In genomic region chr11:118009865-118010571, GRCm38 (mm10) we compare ENCODE assay signal across 11 mouse cellular contexts. TPM values are rescaled to one million over a fixed set of nuclear protein-coding genes. Genes with fewer than 3 reads are reported as not detected.
DNase-seq lines count a peak whose midpoint lies in the region; ATAC-seq lines count a peak whose summit lies in the region.
"Had no signal": no experiment of that assay in that cellular context is flagged by ENCODE, and none has a peak within 500 bp of the region (broad histone marks: within the 10 kb centered on the region; RNA-seq: fewer than 3 reads in every experiment).

No protein-coding gene starts in this region.

- DNase-seq in forebrain, embryonic 11.5 days (ENCODE audit: low spot score), result no peak
- DNase-seq in midbrain, embryonic 11.5 days (ENCODE audit: low spot score, missing footprints), result peak; percentile 83
- DNase-seq in urinary bladder, postnatal 4 days (ENCODE audit: low spot score in 2 of 2), result no peak
- no peak for DNase-seq in right cerebral cortex, postnatal 14 days
- no peak for DNase-seq in embryo, embryonic 10 days (ENCODE audit: low spot score)
- DNase-seq: right cerebral cortex, adult 18-20 months; thymus, postnatal 36 days had no signal

- no peak overlapping the region for H3K4me2 ChIP-seq in forebrain, embryonic 12.5 days
- H3K4me2 ChIP-seq in forebrain, embryonic 11.5 days (ENCODE audit: low read depth, low read length, severe bottlenecking), result no peak overlapping the region
- no peak overlapping the region for H3K4me2 ChIP-seq in midbrain, embryonic 11.5 days
- no peak overlapping the region for H3K4me2 ChIP-seq in midbrain, embryonic 16.5 days (ENCODE audit: low read length)
- no peak overlapping the region for H3K4me2 ChIP-seq in limb, embryonic 12.5 days

- no peaks in the 10 kb centered on the region for H3K27me3 ChIP-seq in forebrain, embryonic 12.5 days
- H3K27me3 ChIP-seq in forebrain, embryonic 11.5 days (ENCODE audit: control insufficient read depth, insufficient read depth, low read length), result no peaks in the 10 kb centered on the region
- H3K27me3 ChIP-seq in midbrain, embryonic 11.5 days (ENCODE audit: control insufficient read depth, insufficient read depth, low read length), result no peaks in the 10 kb centered on the region
- no peaks in the 10 kb centered on the region for H3K27me3 ChIP-seq in midbrain, embryonic 16.5 days (ENCODE audit: control insufficient read depth, insufficient read depth, low read depth, low read length)
- H3K27me3 ChIP-seq in limb, embryonic 12.5 days, result no peaks in the 10 kb centered on the region
- H3K27me3 ChIP-seq: megakaryocyte, embryonic 14.5 days had no signal

- no peak overlapping the region for H3K4me3 ChIP-seq in forebrain, embryonic 12.5 days (replicated peaks)
- no peak overlapping the region for H3K4me3 ChIP-seq in forebrain, embryonic 11.5 days (ENCODE audit: low read depth, low read length)
- H3K4me3 ChIP-seq in midbrain, embryonic 11.5 days (ENCODE audit: low read depth, low read length), result no peak overlapping the region
- H3K4me3 ChIP-seq in midbrain, embryonic 16.5 days (ENCODE audit: low read depth, low read length), result no peak overlapping the region
- H3K4me3 ChIP-seq in limb, embryonic 12.5 days (replicated peaks), result no peak overlapping the region

- no peaks in the 10 kb centered on the region for H3K9me3 ChIP-seq in forebrain, embryonic 12.5 days
- no peaks in the 10 kb centered on the region for H3K9me3 ChIP-seq in forebrain, embryonic 11.5 days (ENCODE audit: control insufficient read depth, low read length)
- no peaks in the 10 kb centered on the region for H3K9me3 ChIP-seq in midbrain, embryonic 11.5 days (ENCODE audit: control insufficient read depth, low read length)
- H3K9me3 ChIP-seq in midbrain, embryonic 16.5 days (replicated peaks; ENCODE audit: control insufficient read depth, low read length, poor library complexity, severe bottlenecking), result no peaks in the 10 kb centered on the region
- H3K9me3 ChIP-seq in limb, embryonic 12.5 days, result no peaks in the 10 kb centered on the region
- H3K9me3 ChIP-seq: megakaryocyte, embryonic 14.5 days had no signal

- no peak for ATAC-seq in forebrain, embryonic 12.5 days (ENCODE audit: low FRiP score)
- ATAC-seq in forebrain, embryonic 11.5 days (replicated peaks; ENCODE audit: low FRiP score), result no peak
- 0 out of 2 replicates have a peak, but pooled peaks have one; percentile 4 for ATAC-seq in midbrain, embryonic 11.5 days (ENCODE audit: low FRiP score)
- ATAC-seq in midbrain, embryonic 16.5 days, result no peak
- ATAC-seq in limb, embryonic 12.5 days (ENCODE audit: insufficient number of reproducible peaks, insufficient read depth, low FRiP score, low TSS enrichment, low read depth), result no peak

- H3K4me1 ChIP-seq in forebrain, embryonic 12.5 days, result peaks cover 28% of the 10 kb centered on the region
- peaks cover 4% of the 10 kb centered on the region; the same call in 1 of the 2 replicates for H3K4me1 ChIP-seq in forebrain, embryonic 11.5 days (replicated peaks; ENCODE audit: control insufficient read depth, insufficient read depth, low read length)
- peaks cover 12% of the 10 kb centered on the region for H3K4me1 ChIP-seq in midbrain, embryonic 11.5 days (ENCODE audit: control insufficient read depth, insufficient read depth, low read length)
- peaks cover 8% of the 10 kb centered on the region; the same call in 1 of the 2 replicates for H3K4me1 ChIP-seq in midbrain, embryonic 16.5 days (ENCODE audit: control insufficient read depth, insufficient read depth, low read length)
- peaks cover 33% of the 10 kb centered on the region for H3K4me1 ChIP-seq in limb, embryonic 12.5 days (replicated peaks)

- H3K27ac ChIP-seq in forebrain, embryonic 12.5 days, result peak overlapping the region; percentile 27; the same call in 1 of the 2 replicates
- no peak overlapping the region for H3K27ac ChIP-seq in forebrain, embryonic 11.5 days (ENCODE audit: low read depth, low read length)
- H3K27ac ChIP-seq in midbrain, embryonic 11.5 days (ENCODE audit: low read depth, low read length), result no peak overlapping the region
- no peak overlapping the region for H3K27ac ChIP-seq in midbrain, embryonic 16.5 days (ENCODE audit: low read length)
- 0 out of 2 replicates have a peak overlapping the region, but pooled peaks have one; percentile 59 for H3K27ac ChIP-seq in limb, embryonic 12.5 days

- peak overlapping the region; percentile 25; the same call in 1 of the 2 replicates for H3K9ac ChIP-seq in forebrain, embryonic 12.5 days
- no peak overlapping the region for H3K9ac ChIP-seq in forebrain, embryonic 11.5 days (ENCODE audit: low read length)
- no peak overlapping the region for H3K9ac ChIP-seq in midbrain, embryonic 11.5 days (ENCODE audit: low read length)
- H3K9ac ChIP-seq in midbrain, embryonic 16.5 days (ENCODE audit: low read depth, low read length), result no peak overlapping the region
- no peak overlapping the region for H3K9ac ChIP-seq in limb, embryonic 12.5 days (replicated peaks)

- 66% methylated on average over 4 of the region's 4 CpGs for WGBS in forebrain, embryonic 12.5 days
- WGBS in forebrain, embryonic 11.5 days, result 57% methylated on average over 4 of the region's 4 CpGs
- 60% methylated on average over 4 of the region's 4 CpGs for WGBS in midbrain, embryonic 11.5 days
- 44% methylated on average over 4 of the region's 4 CpGs for WGBS in midbrain, embryonic 16.5 days
- 47% methylated on average over 4 of the region's 4 CpGs for WGBS in limb, embryonic 12.5 days

- peaks cover 23% of the 10 kb centered on the region for H3K36me3 ChIP-seq in forebrain, embryonic 12.5 days (replicated peaks)
- peaks cover 3% of the 10 kb centered on the region; the same call in 1 of the 2 replicates for H3K36me3 ChIP-seq in forebrain, embryonic 11.5 days (ENCODE audit: control insufficient read depth, insufficient read depth, low read length)
- H3K36me3 ChIP-seq in midbrain, embryonic 11.5 days (ENCODE audit: control insufficient read depth, insufficient read depth, low read length), result peaks cover 4% of the 10 kb centered on the region
- H3K36me3 ChIP-seq in midbrain, embryonic 16.5 days (ENCODE audit: control insufficient read depth, insufficient read depth, low read length), result peaks cover 17% of the 10 kb centered on the region
- H3K36me3 ChIP-seq in limb, embryonic 12.5 days, result peaks cover 57% of the 10 kb centered on the region

RNA-seq across cellular contexts. Expression of gene Pgs1, which starts 23.9 kb away (rescaled TPM):
- polyA plus RNA-seq in forebrain, embryonic 12.5 days (2016; fragmentation: Nextera tagmentation; extraction: Ambion mirVana), result 45.3 and 45.9 TPM in 2 replicates
- 43.4 and 45.7 TPM in 2 replicates for polyA plus RNA-seq in forebrain, embryonic 11.5 days (2014; fragmentation: Nextera tagmentation; extraction: Ambion mirVana)
- 40.2 and 42.7 TPM in 2 replicates for polyA plus RNA-seq in midbrain, embryonic 11.5 days (2014; fragmentation: Nextera tagmentation; extraction: Ambion mirVana)
- polyA plus RNA-seq in midbrain, embryonic 16.5 days (2015; fragmentation: Nextera tagmentation; extraction: Ambion mirVana), result 61.2 and 62.1 TPM in 2 replicates
- polyA plus RNA-seq in limb, embryonic 12.5 days (2016; fragmentation: Nextera tagmentation; extraction: Ambion mirVana), result 40.7 and 43.1 TPM in 2 replicates

RNA-seq across cellular contexts. Expression of gene Socs3, which starts 40.2 kb away (rescaled TPM):
- 13.5 and 14.7 TPM in 2 replicates for polyA plus RNA-seq in forebrain, embryonic 12.5 days (2016; fragmentation: Nextera tagmentation; extraction: Ambion mirVana)
- polyA plus RNA-seq in forebrain, embryonic 11.5 days (2014; fragmentation: Nextera tagmentation; extraction: Ambion mirVana), result 5.4 and 5.9 TPM in 2 replicates
- polyA plus RNA-seq in midbrain, embryonic 11.5 days (2014; fragmentation: Nextera tagmentation; extraction: Ambion mirVana), result 5.5 and 5.9 TPM in 2 replicates
- polyA plus RNA-seq in midbrain, embryonic 16.5 days (2015; fragmentation: Nextera tagmentation; extraction: Ambion mirVana), result 5.9 and 7.2 TPM in 2 replicates
- polyA plus RNA-seq in limb, embryonic 12.5 days (2016; fragmentation: Nextera tagmentation; extraction: Ambion mirVana), result 14.9 and 16.4 TPM in 2 replicates

Comparison
In these comparisons a context has a peak if more than half of its experiments do, and no peak if none do; other contexts are left out.
1. H3K27ac ChIP-seq: peak in forebrain, embryonic 12.5 days (single experiment) and limb, embryonic 12.5 days (single experiment); none in forebrain, embryonic 11.5 days (single experiment), midbrain, embryonic 11.5 days (single experiment) and midbrain, embryonic 16.5 days (single experiment).